Mouse (Mus musculus) heart, embryonic 15.5 days (tissue): ENCODE data around the gene Luc7l2. TPM values are rescaled to one million over a fixed set of nuclear protein-coding genes. Genes with fewer than 3 reads are reported as not detected.

Experiments used
- ATAC-seq: fragments of 200-750 bp; cut with Nextera tagmentation; replicated peaks from 2 replicates; pipeline ENCODE4 v1.8.0; 2017; ENCODE audit warnings: low read depth, moderate TSS enrichment; ENCODE audit not compliant: insufficient number of reproducible peaks, insufficient read depth, low FRiP score
- H3K27ac ChIP-seq: fragments of 300-500 bp; sonication (generic); 2 replicates; pipeline ENCODE4 v1.5.1; 2015; ENCODE audit warnings: mild to moderate bottlenecking, inconsistent platforms
- H3K27me3 ChIP-seq: fragments of 300-500 bp; sonication (generic); 2 replicates; pipeline ENCODE4 v1.6.1; 2015; ENCODE audit warnings: inconsistent platforms
- H3K36me3 ChIP-seq: fragments of 300-500 bp; sonication (generic); 2 replicates; pipeline ENCODE4 v1.6.1; 2015; ENCODE audit warnings: mild to moderate bottlenecking, inconsistent platforms
- H3K4me1 ChIP-seq: fragments of 300-500 bp; sonication (generic); replicated peaks from 2 replicates; pipeline ENCODE4 v1.6.1; 2015; ENCODE audit warnings: inconsistent platforms
- H3K4me2 ChIP-seq: fragments of 300-500 bp; sonication (generic); 2 replicates; pipeline ENCODE4 v1.6.1; 2015; ENCODE audit warnings: inconsistent platforms, mild to moderate bottlenecking, moderate library complexity
- H3K4me3 ChIP-seq: fragments of 300-500 bp; sonication (generic); 2 replicates; pipeline ENCODE4 v1.5.1; 2015; ENCODE audit warnings: mild to moderate bottlenecking, inconsistent platforms
- H3K9ac ChIP-seq: fragments of 300-500 bp; sonication (generic); 2 replicates; pipeline ENCODE4 v1.6.1; 2015; ENCODE audit warnings: mild to moderate bottlenecking, inconsistent platforms
- H3K9me3 ChIP-seq: fragments of 300-500 bp; sonication (generic); replicated peaks from 2 replicates; pipeline ENCODE4 v1.6.1; 2016; ENCODE audit warnings: inconsistent platforms
- WGBS: fragments of 180-500 bp; shearing (Covaris S2); methylation state at CpG from one replicate; pipeline ENCODE4 v1.1.7; 2015; ENCODE audit warnings: mixed read lengths; 5-methylcytosine and 5-hydroxymethylcytosine counted together
- polyA plus RNA-seq: library from polyadenylated mRNA; unstranded; fragments of >200 nt; fragmentation: Nextera tagmentation; extraction: Ambion mirVana; gene quantifications from 2 replicates; pipeline ENCODE4 v1.2.1, GENCODE M21; 2015

Gene Luc7l2
- 26.7 and 29.9 TPM in 2 replicates for polyA plus RNA-seq

- under 1% methylated on average over 79 of the region's 98 CpGs for WGBS
- Histone ChIP-seq H3K36me3 (peaks cover 7% of the 10 kb centered on the region; the same call in 1 of the 2 replicates), H3K9ac (peak within 1 kb of the TSS; percentile 85), H3K4me2 (peak within 1 kb of the TSS; percentile 62), H3K9me3 (no peaks in the 10 kb centered on the region), H3K4me1 (peaks cover 34% of the 10 kb centered on the region), H3K27me3 (no peaks in the 10 kb centered on the region), H3K27ac (peak within 1 kb of the TSS; percentile 99), H3K4me3 (peak within 1 kb of the TSS; percentile 80)
- ATAC-seq, result peak; percentile 93
These were observed at the start of gene Luc7l2 for GRCm38 (mm10) chr6:38551062-38551988. Luc7l2 (plus strand) TSS chr6:38551334.

DNA sequence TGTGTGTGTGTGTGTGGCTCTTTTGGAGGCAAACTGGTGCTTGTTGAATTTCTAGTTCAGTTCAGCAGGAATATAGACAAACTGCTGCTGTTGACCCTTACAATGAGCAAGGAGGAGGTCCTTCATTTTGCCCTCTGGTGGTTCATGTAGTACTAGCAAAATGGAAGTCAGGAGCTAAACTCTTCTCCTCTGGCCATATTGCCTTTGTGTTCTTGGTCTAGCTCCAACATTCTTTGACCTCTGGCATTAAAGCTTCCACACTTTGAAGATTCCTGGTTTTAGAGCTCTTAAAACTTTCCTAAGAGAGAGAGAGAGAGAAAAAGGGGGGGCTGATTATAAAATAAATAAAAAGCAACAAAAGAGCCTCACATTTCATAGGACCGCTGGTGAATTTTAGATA, 39.0 kb upstream of the Luc7l2 start:
- Histone ChIP-seq H3K4me2 (no peak overlapping the region), H3K36me3 (no peaks in the 10 kb centered on the region; the same call in 1 of the 2 replicates), H3K27me3 (no peaks in the 10 kb centered on the region), H3K4me1 (no peaks in the 10 kb centered on the region), H3K9me3 (no peaks in the 10 kb centered on the region), H3K4me3 (no peak overlapping the region), H3K9ac (no peak overlapping the region), H3K27ac (no peak overlapping the region)
- ATAC-seq, result no peak
- WGBS, result 100% methylated on average over 1 of the region's 1 CpGs

DNA sequence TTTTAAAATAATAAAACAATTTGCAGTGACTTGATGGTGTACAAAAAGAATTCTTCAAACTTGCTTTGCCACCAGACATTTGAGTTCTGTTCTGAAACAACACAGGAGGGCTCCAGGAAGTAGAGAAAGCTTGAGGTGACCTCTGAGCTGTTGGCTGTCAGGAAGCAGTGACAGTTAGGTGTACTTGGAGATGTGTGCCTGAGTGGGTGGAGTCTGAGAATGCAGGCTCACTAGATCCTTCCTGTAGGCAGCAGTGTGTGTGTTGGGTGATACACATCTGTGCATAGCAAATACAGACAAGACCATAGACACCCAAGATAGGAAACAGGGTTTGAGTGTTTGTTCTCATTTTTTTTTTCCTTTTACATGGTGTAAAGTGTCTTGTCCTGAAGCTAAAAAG, 38.3 kb upstream of the Luc7l2 start:
- H3K27ac ChIP-seq, result no peak overlapping the region
- ATAC-seq, result no peak

DNA sequence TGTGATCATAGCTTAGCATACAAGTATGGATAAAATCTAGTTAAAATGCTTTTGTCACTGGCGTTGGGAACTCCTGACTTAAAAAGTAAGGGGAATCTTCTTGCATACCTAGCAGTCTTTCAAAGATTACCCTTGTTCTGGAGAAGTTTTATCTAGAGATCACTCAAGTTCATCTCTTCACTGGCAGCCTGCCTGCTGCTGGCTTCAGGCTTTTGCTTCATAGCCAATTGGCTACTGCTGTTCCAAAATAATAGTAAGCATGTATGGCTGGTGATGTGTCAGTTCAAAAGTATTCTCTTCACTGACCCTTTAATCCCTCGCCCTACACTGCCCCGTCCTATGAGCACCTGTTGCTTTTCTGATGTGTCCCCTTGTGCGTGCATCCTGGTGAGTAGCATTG, 35.9 kb upstream of the Luc7l2 start:
- Histone ChIP-seq H3K36me3 (no peaks in the 10 kb centered on the region), H3K4me3 (no peak overlapping the region), H3K4me1 (no peaks in the 10 kb centered on the region), H3K27me3 (no peaks in the 10 kb centered on the region), H3K9ac (no peak overlapping the region), H3K27ac (no peak overlapping the region), H3K9me3 (no peaks in the 10 kb centered on the region), H3K4me2 (no peak overlapping the region)
- WGBS, result 83% methylated on average over 4 of the region's 4 CpGs
- no peak for ATAC-seq

More for the DNA sequence above, 38.3 kb upstream of the Luc7l2 start:
- H3K27me3 ChIP-seq, result no peaks in the 10 kb centered on the region
- H3K4me1 ChIP-seq, result no peaks in the 10 kb centered on the region
- no peak overlapping the region for H3K9ac ChIP-seq
- no peak overlapping the region for H3K4me3 ChIP-seq
- H3K9me3 ChIP-seq, result no peaks in the 10 kb centered on the region
- no peaks in the 10 kb centered on the region; the same call in 1 of the 2 replicates for H3K36me3 ChIP-seq
- H3K4me2 ChIP-seq, result no peak overlapping the region

- Histone ChIP-seq H3K27ac (no peak overlapping the region), H3K9ac (no peak overlapping the region), H3K4me3 (no peak overlapping the region), H3K4me1 (no peaks in the 10 kb centered on the region), H3K27me3 (no peaks in the 10 kb centered on the region), H3K36me3 (no peaks in the 10 kb centered on the region), H3K4me2 (peak overlapping the region; percentile 13; the same call in 1 of the 2 replicates), H3K9me3 (no peaks in the 10 kb centered on the region)
- 24% methylated on average over 8 of the region's 8 CpGs for WGBS
- no peak for ATAC-seq
These were observed 27.3 kb upstream of the Luc7l2 start for GRCm38 (mm10) chr6:38523851-38524250.

DNA sequence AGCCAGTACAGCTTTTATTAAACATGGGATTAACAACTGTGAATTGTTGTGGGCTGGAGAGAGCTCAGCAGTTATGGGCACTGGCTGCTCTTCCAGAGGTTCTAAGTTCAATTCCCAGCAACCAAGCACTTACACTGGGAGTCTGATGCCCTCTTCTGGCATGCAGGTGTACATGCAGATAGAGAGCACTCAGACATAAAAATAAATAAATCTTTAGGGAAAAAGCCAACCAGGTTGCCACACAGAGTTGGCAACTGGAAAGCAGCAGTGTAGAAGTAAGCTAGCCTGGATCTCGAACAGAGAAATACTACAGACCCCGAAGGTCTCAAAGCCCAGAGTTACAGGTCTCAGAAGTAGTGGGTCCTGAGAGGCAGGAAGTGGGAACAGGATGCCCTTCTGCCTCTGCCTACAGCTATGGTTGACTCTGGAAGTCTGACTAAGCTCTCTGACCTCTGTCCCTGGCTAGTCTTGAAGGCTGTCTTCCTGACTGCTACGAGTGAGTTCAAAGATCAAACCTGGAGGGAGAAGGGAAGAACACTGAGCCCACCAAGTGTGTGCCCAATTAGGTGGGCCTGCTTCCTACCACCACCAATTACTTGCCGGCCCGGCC, 19.8 kb upstream of the Luc7l2 start:
- H3K4me3 ChIP-seq, result no peak overlapping the region
- no peaks in the 10 kb centered on the region for H3K9me3 ChIP-seq
- H3K36me3 ChIP-seq, result no peaks in the 10 kb centered on the region
- WGBS, result 58% methylated on average over 5 of the region's 5 CpGs
- no peak overlapping the region for H3K4me2 ChIP-seq
- H3K9ac ChIP-seq, result no peak overlapping the region
- no peak overlapping the region for H3K27ac ChIP-seq
- H3K4me1 ChIP-seq, result peaks cover 9% of the 10 kb centered on the region; the same call in 1 of the 2 replicates
- no peak for ATAC-seq
- no peaks in the 10 kb centered on the region for H3K27me3 ChIP-seq

DNA sequence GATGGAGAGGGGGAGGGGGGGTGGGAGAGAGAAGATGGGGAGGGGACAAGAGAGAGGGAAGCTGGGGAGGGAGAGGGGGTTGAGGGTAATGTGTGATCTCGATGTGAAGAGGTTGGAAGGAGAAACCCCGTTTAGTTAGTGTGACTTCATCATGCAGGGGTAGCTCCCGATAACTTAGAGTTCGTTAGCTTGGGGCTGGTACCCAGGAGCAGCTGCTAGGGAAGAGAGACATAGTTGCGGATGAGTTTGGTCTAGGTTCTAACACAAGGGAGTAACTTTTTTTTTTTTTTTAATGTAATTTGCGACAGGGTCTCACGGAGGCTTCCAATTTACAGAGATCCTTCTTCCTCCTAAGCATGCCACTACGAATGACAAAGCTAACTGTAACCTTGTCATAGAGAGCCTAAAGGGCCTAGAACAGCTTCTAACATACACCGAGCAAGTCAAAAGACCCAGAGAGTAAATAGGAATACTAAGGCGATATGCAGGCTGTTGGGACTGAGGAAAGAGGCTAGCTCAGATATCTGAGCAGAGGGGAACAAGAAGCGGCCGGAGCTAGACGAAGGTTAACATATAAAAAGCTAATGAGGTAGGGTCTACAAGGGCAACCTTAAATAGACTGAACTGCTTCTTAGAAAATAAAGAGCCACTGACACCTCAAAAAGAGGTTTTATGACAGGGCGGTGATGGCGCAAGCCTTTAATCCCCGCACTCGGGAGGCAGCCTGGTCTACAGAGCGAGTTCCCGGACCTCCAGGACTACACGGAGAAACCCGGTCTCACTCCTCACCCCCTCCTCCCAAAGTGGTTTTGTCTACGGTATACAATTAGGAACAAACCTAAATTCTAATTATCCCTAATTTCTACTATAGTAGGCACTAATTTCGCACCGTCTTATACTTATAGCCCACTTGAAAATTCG, 18.4 kb upstream of the Luc7l2 start:
- WGBS, result 8% methylated on average over 25 of the region's 25 CpGs

GRCm38 (mm10) chr6:38533428-38534405, 17.4 kb upstream of the Luc7l2 start, which contains the start of gene Fmc1:
Fmc1 (plus strand) TSS chr6:38533502.
- WGBS, result 4% methylated on average over 41 of the region's 41 CpGs
- peak within 1 kb of the TSS; percentile 98 for H3K4me3 ChIP-seq
- H3K9me3 ChIP-seq, result no peaks in the 10 kb centered on the region
- H3K4me1 ChIP-seq, result peaks cover 13% of the 10 kb centered on the region; the same call in 1 of the 2 replicates
- H3K4me2 ChIP-seq, result peak within 1 kb of the TSS; percentile 71
- H3K27ac ChIP-seq, result peak within 1 kb of the TSS; percentile 100
- no peaks in the 10 kb centered on the region for H3K36me3 ChIP-seq
- no peaks in the 10 kb centered on the region for H3K27me3 ChIP-seq
- peak within 1 kb of the TSS; percentile 99 for H3K9ac ChIP-seq
- ATAC-seq, result peak; percentile 87

More for the DNA sequence above, 18.4 kb upstream of the Luc7l2 start:
- Histone ChIP-seq H3K4me3 (peak overlapping the region; percentile 98), H3K27ac (peak overlapping the region; percentile 100), H3K4me1 (peaks cover 13% of the 10 kb centered on the region; the same call in 1 of the 2 replicates), H3K27me3 (no peaks in the 10 kb centered on the region), H3K36me3 (no peaks in the 10 kb centered on the region), H3K9me3 (no peaks in the 10 kb centered on the region), H3K9ac (peak overlapping the region; percentile 53), H3K4me2 (peak overlapping the region; percentile 71)
- peak; percentile 7; the same call in 1 of the 2 replicates for ATAC-seq

GRCm38 (mm10) chr6:38534640-38535365, 16.3 kb upstream of the Luc7l2 start:
- Histone ChIP-seq H3K4me2 (peak overlapping the region; percentile 71), H3K4me3 (peak overlapping the region; percentile 98), H3K9me3 (no peaks in the 10 kb centered on the region), H3K36me3 (peaks cover 7% of the 10 kb centered on the region), H3K9ac (peak overlapping the region; percentile 99), H3K27me3 (no peaks in the 10 kb centered on the region), H3K27ac (peak overlapping the region; percentile 100), H3K4me1 (peaks cover 13% of the 10 kb centered on the region; the same call in 1 of the 2 replicates)
- ATAC-seq, result peak; percentile 80
- 0% methylated on average over 53 of the region's 53 CpGs for WGBS
